Mouse (Mus musculus) limb, embryonic 11.5 days (tissue): ENCODE data around the gene Tm7sf3. TPM values are rescaled to one million over a fixed set of nuclear protein-coding genes. Genes with fewer than 3 reads are reported as not detected.
A peak's percentile ranks its signal among the peaks of the same experiment; 100 is the strongest.
"Not testable (repeated sequence)": the region's sequence is repeated elsewhere in the genome, so short reads cannot be mapped to it uniquely, and the experiment has no call there.

Experiments used
- ATAC-seq: fragments of 200-750 bp; cut with Nextera tagmentation; 2 replicates; pipeline ENCODE4 v1.8.0; 2017; ENCODE audit warnings: low read depth; ENCODE audit not compliant: insufficient number of reproducible peaks, low FRiP score, low TSS enrichment
- DNase-seq: peaks from one replicate; pipeline ENCODE4 v3.0.0-alpha.2; 2015; ENCODE audit warnings: low spot score
- H3K27ac ChIP-seq: fragments of 300-500 bp; sonication (generic); replicated peaks from 2 replicates; pipeline ENCODE4 v1.5.1; 2014; ENCODE audit warnings: low read depth, mild to moderate bottlenecking, low read length
- H3K27me3 ChIP-seq: fragments of 300-500 bp; sonication (generic); 2 replicates; pipeline ENCODE4 v1.6.1; 2014; ENCODE audit warnings: mild to moderate bottlenecking, low read length, mixed read lengths; ENCODE audit not compliant: control insufficient read depth, insufficient read depth
- H3K36me3 ChIP-seq: fragments of 300-500 bp; sonication (generic); 2 replicates; pipeline ENCODE4 v1.6.1; 2014; ENCODE audit warnings: mild to moderate bottlenecking, low read length, moderate library complexity, mixed read lengths; ENCODE audit not compliant: control insufficient read depth, insufficient read depth
- H3K4me1 ChIP-seq: fragments of 300-500 bp; sonication (generic); 2 replicates; pipeline ENCODE4 v1.6.1; 2014; ENCODE audit warnings: low read length, mixed read lengths; ENCODE audit not compliant: control insufficient read depth, insufficient read depth
- H3K4me2 ChIP-seq: fragments of 300-500 bp; sonication (generic); 2 replicates; pipeline ENCODE4 v1.6.1; 2014; ENCODE audit warnings: low read depth, mild to moderate bottlenecking, moderate library complexity; ENCODE audit not compliant: severe bottlenecking
- H3K4me3 ChIP-seq: fragments of 300-500 bp; sonication (generic); 2 replicates; pipeline ENCODE4 v1.5.1; 2014; ENCODE audit warnings: low read depth, low read length
- H3K9ac ChIP-seq: fragments of 300-500 bp; sonication (generic); 2 replicates; pipeline ENCODE4 v1.6.1; 2014; ENCODE audit warnings: mild to moderate bottlenecking, low read length
- H3K9me3 ChIP-seq: fragments of 300-500 bp; sonication (generic); 2 replicates; pipeline ENCODE4 v1.6.1; 2016; ENCODE audit warnings: low read length; ENCODE audit not compliant: control insufficient read depth
- WGBS: fragments of 180-500 bp; shearing (Covaris S2); extraction: QIAGEN DNeasy Blood & Tissue Kit; methylation state at CpG from one replicate; pipeline ENCODE4 v1.1.7; 2014; 5-methylcytosine and 5-hydroxymethylcytosine counted together
- polyA plus RNA-seq: library from polyadenylated mRNA; unstranded; fragments of >200 nt; fragmentation: Nextera tagmentation; extraction: Ambion mirVana; gene quantifications from 2 replicates; pipeline ENCODE4 v1.2.1, GENCODE M21; 2014

Gene Tm7sf3
- polyA plus RNA-seq, 1 experiment from 2014 or later: 27.6 TPM

- H3K9me3 ChIP-seq: no peaks in the 10 kb centered on the region
- 89% methylated on average over 2 of the region's 2 CpGs for WGBS
- ATAC-seq: no peak
- no peak overlapping the region for H3K4me2 ChIP-seq
- no peak overlapping the region for H3K9ac ChIP-seq
- no peak overlapping the region for H3K27ac ChIP-seq
- no peaks in the 10 kb centered on the region for H3K27me3 ChIP-seq
- H3K4me3 ChIP-seq: no peak overlapping the region
- DNase-seq: no peak
- H3K36me3 ChIP-seq: peaks cover 9% of the 10 kb centered on the region
- H3K4me1 ChIP-seq: peaks cover 3% of the 10 kb centered on the region; the same call in 1 of the 2 replicates
Observed at GRCm38 (mm10) chr6:146583366-146584046, 59.1 kb downstream of the Tm7sf3 start.

DNA sequence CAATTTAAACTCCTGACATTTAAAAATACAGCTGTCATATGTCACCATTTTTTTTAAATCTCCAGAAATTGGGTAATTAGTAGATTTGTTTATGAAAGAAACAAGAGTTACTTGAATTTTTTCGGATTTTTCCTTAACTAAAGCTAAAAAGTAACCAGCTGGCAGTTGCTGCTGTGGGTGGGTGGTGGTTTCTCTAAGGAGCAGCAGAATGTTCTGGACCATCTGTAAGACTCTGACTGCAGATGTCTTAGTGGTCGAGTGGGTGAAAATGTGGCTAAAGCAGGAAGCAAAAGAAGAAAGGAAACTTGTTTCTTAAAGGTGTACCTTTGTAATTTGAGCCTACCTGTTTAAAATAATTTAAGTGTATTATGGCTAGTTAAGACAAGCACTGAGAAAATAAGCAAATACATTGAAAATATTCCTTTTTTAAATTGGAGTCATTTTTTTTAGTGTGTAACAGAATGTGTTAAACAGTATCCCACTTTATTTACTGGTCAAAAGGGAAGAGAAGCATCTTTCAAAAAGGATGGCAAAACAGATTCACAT, 62.2 kb downstream of the Tm7sf3 start:
- Histone ChIP-seq H3K4me3 (no peak overlapping the region), H3K27ac (no peak overlapping the region), H3K9ac (no peak overlapping the region), H3K36me3 (0 out of 2 replicates have a peak, but pooled peaks cover 2% of the 10 kb centered on the region), H3K27me3 (no peaks in the 10 kb centered on the region), H3K4me1 (peaks cover 11% of the 10 kb centered on the region; the same call in 1 of the 2 replicates), H3K4me2 (no peak overlapping the region), H3K9me3 (no peaks in the 10 kb centered on the region)
- DNase-seq (no peak), ATAC-seq (no peak)
- WGBS: 31% methylated on average over 2 of the region's 2 CpGs

GRCm38 (mm10) chr6:146578586-146578985, 64.0 kb downstream of the Tm7sf3 start:
- Histone ChIP-seq H3K4me1 (peaks cover 11% of the 10 kb centered on the region; the same call in 1 of the 2 replicates), H3K27ac (no peak overlapping the region), H3K27me3 (no peaks in the 10 kb centered on the region), H3K4me3 (peak overlapping the region; percentile 96), H3K9me3 (no peaks in the 10 kb centered on the region), H3K4me2 (peak overlapping the region; percentile 43), H3K36me3 (0 out of 2 replicates have a peak, but pooled peaks cover 2% of the 10 kb centered on the region), H3K9ac (peak overlapping the region; percentile 95)
- peak; percentile 23 for DNase-seq
- ATAC-seq: no peak
- 15% methylated on average over 7 of the region's 7 CpGs for WGBS

GRCm38 (mm10) chr6:146578111-146578531, 64.5 kb downstream of the Tm7sf3 start:
- H3K27me3 ChIP-seq: no peaks in the 10 kb centered on the region
- under 1% methylated on average over 22 of the region's 22 CpGs for WGBS
- peak overlapping the region; percentile 70 for H3K27ac ChIP-seq
- H3K4me3 ChIP-seq: peak overlapping the region; percentile 96
- ATAC-seq (peak; percentile 49; the same call in 1 of the 2 replicates), DNase-seq (peak; percentile 71)
- no peaks in the 10 kb centered on the region for H3K9me3 ChIP-seq
- peak overlapping the region; percentile 95 for H3K9ac ChIP-seq
- H3K4me2 ChIP-seq: peak overlapping the region; percentile 43
- H3K36me3 ChIP-seq: 0 out of 2 replicates have a peak, but pooled peaks cover 2% of the 10 kb centered on the region
- H3K4me1 ChIP-seq: peaks cover 11% of the 10 kb centered on the region; the same call in 1 of the 2 replicates

DNA sequence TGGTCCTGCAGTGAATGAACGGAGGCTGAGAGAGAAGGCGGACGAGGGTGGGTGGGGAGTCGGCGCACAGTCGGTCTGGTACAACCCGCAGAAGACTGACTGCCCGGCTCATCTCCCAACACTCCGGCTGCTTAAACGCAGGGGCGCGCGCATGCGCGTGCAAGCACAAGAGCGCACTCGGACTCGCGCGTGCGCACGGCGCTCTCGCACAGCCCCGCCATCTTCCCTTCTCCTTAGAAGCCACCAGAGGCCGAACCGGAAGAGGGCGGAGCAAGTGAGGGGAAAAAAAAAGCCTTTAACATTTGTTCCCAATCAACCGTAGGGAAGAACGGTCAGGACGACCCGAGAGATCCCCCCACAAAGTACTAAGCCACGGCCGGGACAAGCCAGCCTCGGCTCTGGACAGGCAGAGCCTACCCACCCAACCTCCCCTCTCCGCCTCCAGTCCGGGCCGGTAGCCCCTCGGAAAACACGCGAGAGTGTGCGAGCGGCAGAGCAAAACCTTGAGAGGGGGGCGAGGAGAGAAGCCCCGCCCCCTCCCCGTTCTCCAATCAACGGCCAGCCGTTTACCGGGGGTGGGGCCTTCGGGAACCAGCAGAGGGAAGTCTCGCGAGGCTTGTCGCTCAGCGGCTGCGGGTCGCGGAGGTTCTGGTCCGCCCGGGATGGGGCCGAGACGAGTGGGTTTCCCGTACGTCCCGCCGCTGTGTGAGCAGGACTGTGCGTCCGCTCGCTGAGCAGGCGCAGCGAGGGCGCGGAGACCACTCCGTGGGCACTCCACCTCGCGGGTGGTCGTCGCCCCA, 65.1 kb downstream of the Tm7sf3 start, which contains the start of gene Ints13:
Ints13 (minus strand) TSS at position 526 of the 800 bp plus-strand sequence.
- Histone ChIP-seq H3K4me2 (peak within 1 kb of the TSS; percentile 73), H3K27ac (peak within 1 kb of the TSS; percentile 70), H3K36me3 (0 out of 2 replicates have a peak, but pooled peaks cover 2% of the 10 kb centered on the region), H3K4me3 (peak within 1 kb of the TSS; percentile 96), H3K27me3 (no peaks in the 10 kb centered on the region), H3K9ac (peak within 1 kb of the TSS; percentile 95), H3K4me1 (peaks cover 11% of the 10 kb centered on the region; the same call in 1 of the 2 replicates), H3K9me3 (no peaks in the 10 kb centered on the region)
- ATAC-seq: peak; percentile 94
- DNase-seq: peak; percentile 97
- under 1% methylated on average over 76 of the region's 77 CpGs for WGBS

DNA sequence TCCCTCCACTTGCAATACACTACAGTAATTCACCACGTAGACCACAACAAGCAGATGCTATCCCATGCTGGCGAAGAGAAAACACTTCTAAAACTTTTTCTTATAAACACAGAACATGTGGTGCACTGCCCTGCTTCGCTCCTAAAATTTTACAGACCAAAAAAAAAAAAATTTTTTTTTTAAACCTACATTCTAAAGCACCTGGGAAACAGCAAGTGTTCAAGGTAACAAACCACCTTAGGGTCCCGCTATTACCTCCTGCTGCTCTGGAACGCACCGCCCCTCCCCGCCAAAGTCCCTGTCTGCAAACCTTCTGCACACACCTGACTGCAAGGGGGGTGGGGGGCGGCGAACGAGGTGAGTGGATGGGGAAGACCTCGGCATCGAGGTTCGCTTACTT, 65.7 kb downstream of the Tm7sf3 start, which contains the start of gene Fgfr1op2:
Fgfr1op2 (plus strand) TSS at position 301 of the 400 bp plus-strand sequence.
- ATAC-seq: no peak; the same call in 1 of the 2 replicates
- H3K9ac ChIP-seq: peak within 1 kb of the TSS; percentile 95
- no peak for DNase-seq
- H3K4me1 ChIP-seq: peaks cover 11% of the 10 kb centered on the region; the same call in 1 of the 2 replicates
- H3K9me3 ChIP-seq: no peaks in the 10 kb centered on the region
- H3K27ac ChIP-seq: peak within 1 kb of the TSS; percentile 70
- H3K4me2 ChIP-seq: peak within 1 kb of the TSS; percentile 73
- H3K27me3 ChIP-seq: no peaks in the 10 kb centered on the region
- peak within 1 kb of the TSS; percentile 96 for H3K4me3 ChIP-seq
- WGBS: under 1% methylated on average over 13 of the region's 13 CpGs
- 0 out of 2 replicates have a peak, but pooled peaks cover 2% of the 10 kb centered on the region for H3K36me3 ChIP-seq

DNA sequence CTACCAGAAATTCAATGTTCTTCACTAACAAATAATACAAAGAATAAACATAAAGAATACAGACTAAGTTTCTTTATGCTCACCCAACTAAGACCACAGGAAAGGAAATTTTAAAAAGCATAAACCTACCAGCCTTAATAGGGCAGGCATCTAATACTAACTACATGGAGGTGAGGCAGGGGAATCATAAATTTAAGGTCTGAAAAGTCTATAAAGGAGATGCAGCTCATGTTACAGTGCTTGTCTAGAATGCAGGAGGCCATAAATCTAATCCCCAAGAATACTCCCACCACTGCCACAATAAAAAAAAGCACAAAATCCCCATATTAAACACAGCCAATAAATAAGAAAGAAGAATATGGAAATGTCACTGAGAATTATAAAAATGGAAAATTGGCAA, 70.6 kb downstream of the Tm7sf3 start:
- DNase-seq (no peak), ATAC-seq (0 out of 2 replicates have a peak, but pooled peaks have one; percentile 62)
- Histone ChIP-seq H3K4me1 (peaks cover 8% of the 10 kb centered on the region; the same call in 1 of the 2 replicates), H3K9me3 (no peaks in the 10 kb centered on the region), H3K4me2 (no peak overlapping the region), H3K27ac (no peak overlapping the region; the same call in 1 of the 2 replicates), H3K9ac (no peak overlapping the region), H3K36me3 (peaks cover 2% of the 10 kb centered on the region; the same call in 1 of the 2 replicates), H3K27me3 (no peaks in the 10 kb centered on the region), H3K4me3 (no peak overlapping the region)

DNA sequence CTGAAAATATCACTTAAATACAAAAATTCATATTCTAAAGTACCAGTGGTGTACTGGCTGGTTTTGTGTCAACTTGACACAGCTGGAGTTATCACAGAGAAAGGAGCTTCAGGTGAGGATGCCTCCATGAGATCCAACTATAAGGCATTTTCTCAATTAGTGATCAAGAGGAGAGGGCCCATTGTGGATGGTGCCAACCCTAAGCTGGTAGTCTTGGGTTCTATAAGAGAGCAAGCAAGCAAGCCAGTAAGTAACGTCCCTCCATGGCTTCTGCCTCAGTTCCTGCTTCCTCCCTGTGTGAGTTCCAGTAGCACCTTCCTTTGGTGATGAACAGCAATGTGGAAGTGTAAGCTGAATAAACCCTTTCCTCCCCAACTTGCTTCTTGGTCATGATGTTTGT, 80.2 kb downstream of the Tm7sf3 start:
- DNase-seq, H3K27me3 ChIP-seq, H3K4me2 ChIP-seq, ATAC-seq, H3K9ac ChIP-seq, H3K36me3 ChIP-seq, H3K4me3 ChIP-seq, H3K27ac ChIP-seq, H3K9me3 ChIP-seq, H3K4me1 ChIP-seq: not testable (repeated sequence)
- WGBS: 87% methylated on average over 1 of the region's 1 CpGs
